Mouse (Mus musculus): ENCODE measurements around the gene Cryba2. TPM values are rescaled to one million over a fixed set of nuclear protein-coding genes. Genes with fewer than 3 reads are reported as not detected.

Gene Cryba2
- polyA plus RNA-seq, 1 experiment from 2014 or later = 0.93 TPM

DNA sequence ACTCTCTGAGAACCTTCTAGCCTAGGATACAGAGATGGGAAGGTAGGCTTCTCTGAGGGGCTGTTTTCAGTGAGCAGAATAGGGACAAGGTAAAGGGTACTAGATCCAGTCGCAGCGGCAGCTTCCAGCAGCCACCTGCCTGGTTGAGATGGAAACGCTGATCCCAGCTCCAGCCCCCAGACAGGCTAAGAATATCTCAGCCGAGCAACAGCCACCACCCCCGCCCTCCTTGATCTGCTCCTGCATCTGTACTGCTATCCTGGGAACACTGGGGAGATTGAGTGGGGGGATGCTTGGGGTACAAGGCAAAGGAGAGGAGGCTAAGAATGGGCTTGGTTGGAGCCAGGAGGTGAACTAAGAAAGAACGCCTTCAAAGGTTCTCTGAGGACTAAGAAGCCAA is 42.7 kb downstream of the Cryba2 start:
- Histone ChIP-seq H3K4me3 (ENCODE audit: low read depth, low read length) (no peak overlapping the region), H3K9ac (ENCODE audit: low read length) (no peak overlapping the region), H3K4me2 (replicated peaks; ENCODE audit: low read depth) (no peak overlapping the region), H3K4me1 (replicated peaks; ENCODE audit: control insufficient read depth, insufficient read depth) (0 out of 2 replicates have a peak, but pooled peaks cover 2% of the 10 kb centered on the region), H3K27ac (replicated peaks) (no peak overlapping the region), H3K27me3 (ENCODE audit: control insufficient read depth, insufficient read depth, low read length) (peaks cover 10% of the 10 kb centered on the region), H3K9me3 (ENCODE audit: control insufficient read depth, low read length) (no peaks in the 10 kb centered on the region), H3K36me3 (ENCODE audit: control insufficient read depth, insufficient read depth, low read length) (no peaks in the 10 kb centered on the region)
- 22% methylated on average over 6 of the region's 6 CpGs for WGBS
- no peak for TF ChIP-seq EP300 (optimal IDR thresholded peaks at IDR 0.05)
- ATAC-seq (ENCODE audit: low FRiP score, low TSS enrichment) (no peak), DNase-seq (ENCODE audit: low spot score) (no peak)

GRCm38 (mm10) chr1:74848946-74849345 is 44.0 kb downstream of the Cryba2 start:
- no peaks in the 10 kb centered on the region for H3K9me3 ChIP-seq (ENCODE audit: control insufficient read depth, low read length)
- no peaks in the 10 kb centered on the region for H3K36me3 ChIP-seq (ENCODE audit: control insufficient read depth, insufficient read depth, low read length)
- 60% methylated on average over 5 of the region's 5 CpGs for WGBS
- no peak overlapping the region for H3K27ac ChIP-seq (replicated peaks)
- ATAC-seq (ENCODE audit: low FRiP score, low TSS enrichment) = no peak
- H3K9ac ChIP-seq (ENCODE audit: low read length) = no peak overlapping the region
- H3K27me3 ChIP-seq (ENCODE audit: control insufficient read depth, insufficient read depth, low read length) = peaks cover 3% of the 10 kb centered on the region; the same call in 1 of the 2 replicates
- no peak overlapping the region for H3K4me3 ChIP-seq (ENCODE audit: low read depth, low read length)
- H3K4me2 ChIP-seq (replicated peaks; ENCODE audit: low read depth) = no peak overlapping the region
- no peaks in the 10 kb centered on the region for H3K4me1 ChIP-seq (replicated peaks; ENCODE audit: control insufficient read depth, insufficient read depth)
- TF ChIP-seq EP300 (optimal IDR thresholded peaks at IDR 0.05) (no peak), CTCF (IDR thresholded peaks at IDR 0.05; ENCODE audit: low read depth) (no peak)
- DNase-seq (ENCODE audit: low spot score) = no peak

DNA sequence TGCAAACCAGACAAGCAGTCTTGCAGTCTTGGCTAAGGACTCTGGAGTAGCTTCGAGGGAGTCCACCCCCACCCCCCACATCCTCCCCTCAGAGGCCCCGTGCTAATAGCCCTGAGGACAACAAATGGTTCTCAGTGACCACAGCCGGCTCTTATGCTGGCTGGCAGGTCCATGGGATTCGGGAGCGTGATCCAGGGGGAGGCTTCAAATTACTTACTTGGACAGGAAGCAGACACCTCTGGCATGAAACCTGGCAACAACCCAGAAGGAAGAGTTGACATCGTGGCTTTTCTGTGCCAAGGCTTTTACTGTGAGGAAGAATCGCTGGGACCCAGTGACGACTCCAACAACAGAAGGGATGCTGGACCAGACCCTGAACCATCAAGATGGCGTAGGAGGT is 46.6 kb downstream of the Cryba2 start:
- H3K4me3 ChIP-seq (ENCODE audit: low read depth, low read length) = no peak overlapping the region
- DNase-seq (ENCODE audit: low spot score) = no peak
- H3K9me3 ChIP-seq (ENCODE audit: control insufficient read depth, low read length) = no peaks in the 10 kb centered on the region
- no peak overlapping the region for H3K27ac ChIP-seq (replicated peaks)
- H3K4me1 ChIP-seq (replicated peaks; ENCODE audit: control insufficient read depth, insufficient read depth) = no peaks in the 10 kb centered on the region
- WGBS = 34% methylated on average over 9 of the region's 9 CpGs
- H3K9ac ChIP-seq (ENCODE audit: low read length) = no peak overlapping the region
- H3K27me3 ChIP-seq (ENCODE audit: control insufficient read depth, insufficient read depth, low read length) = 0 out of 2 replicates have a peak, but pooled peaks cover 3% of the 10 kb centered on the region
- no peak for ATAC-seq (ENCODE audit: low FRiP score, low TSS enrichment)
- TF ChIP-seq EP300 (optimal IDR thresholded peaks at IDR 0.05) (no peak), CTCF (IDR thresholded peaks at IDR 0.05; ENCODE audit: low read depth) (no peak)
- H3K4me2 ChIP-seq (replicated peaks; ENCODE audit: low read depth) = no peak overlapping the region
- H3K36me3 ChIP-seq (ENCODE audit: control insufficient read depth, insufficient read depth, low read length) = no peaks in the 10 kb centered on the region

- ATAC-seq (ENCODE audit: low FRiP score, low TSS enrichment) = no peak
- WGBS = 78% methylated on average over 5 of the region's 5 CpGs
- Histone ChIP-seq H3K4me1 (replicated peaks; ENCODE audit: control insufficient read depth, insufficient read depth) (no peaks in the 10 kb centered on the region), H3K27ac (replicated peaks) (no peak overlapping the region), H3K36me3 (ENCODE audit: control insufficient read depth, insufficient read depth, low read length) (no peaks in the 10 kb centered on the region), H3K27me3 (ENCODE audit: control insufficient read depth, insufficient read depth, low read length) (no peaks in the 10 kb centered on the region), H3K4me3 (ENCODE audit: low read depth, low read length) (no peak overlapping the region), H3K4me2 (replicated peaks; ENCODE audit: low read depth) (no peak overlapping the region), H3K9ac (ENCODE audit: low read length) (no peak overlapping the region), H3K9me3 (ENCODE audit: control insufficient read depth, low read length) (no peaks in the 10 kb centered on the region)
- TF ChIP-seq CTCF (IDR thresholded peaks at IDR 0.05; ENCODE audit: low read depth) = no peak
- TF ChIP-seq EP300 (optimal IDR thresholded peaks at IDR 0.05) = no peak
- no peak for DNase-seq (ENCODE audit: low spot score)
Measured at GRCm38 (mm10) chr1:74843090-74843489, 49.9 kb downstream of the Cryba2 start.

MicroRNA genes within 50 kb of the gene (microRNA counts, 519-probe panel; counts per million panel counts)
- 5,286 counts per million, percentile 60 among the panel's probes with 10 or more counts for microRNA mmu-miR-375

Small RNA genes within 50 kb of the gene (microRNA-seq; reads per million reads assigned to microRNA genes)
- 11,024 reads per million, percentile 94 among the genes with 10 or more reads in this experiment for gene Mir375

Other genes starting within 250 kb of the Cryba2 start
- gene Ttll4, start 231.4 kb downstream of the Cryba2 start, polyA plus RNA-seq (2015; fragmentation: Nextera tagmentation; extraction: Ambion mirVana) = 1.8 and 2.5 TPM in 2 replicates
- gene Cyp27a1, start 179.6 kb downstream of the Cryba2 start, polyA plus RNA-seq (2015; fragmentation: Nextera tagmentation; extraction: Ambion mirVana) = 8.8 and 11.3 TPM in 2 replicates
- gene Prkag3, start 143.9 kb downstream of the Cryba2 start, polyA plus RNA-seq (2015; fragmentation: Nextera tagmentation; extraction: Ambion mirVana) = 0.25 and 0.29 TPM in 2 replicates
- 3.6 and 4.8 TPM in 2 replicates for gene Wnt6, start 121.3 kb downstream of the Cryba2 start, polyA plus RNA-seq (2015; fragmentation: Nextera tagmentation; extraction: Ambion mirVana)
- 8.7 and 10.6 TPM in 2 replicates for gene Wnt10a, start 101.6 kb downstream of the Cryba2 start, polyA plus RNA-seq (2015; fragmentation: Nextera tagmentation; extraction: Ambion mirVana)
- 0.12 and 0.19 TPM in 2 replicates for gene Cdk5r2, start 38.2 kb downstream of the Cryba2 start, polyA plus RNA-seq (2015; fragmentation: Nextera tagmentation; extraction: Ambion mirVana)
- 0.22 and 0.31 TPM in 2 replicates for gene Fev, start 7.7 kb downstream of the Cryba2 start, polyA plus RNA-seq (2015; fragmentation: Nextera tagmentation; extraction: Ambion mirVana)
- gene Cfap65, start 42.5 kb upstream of the Cryba2 start, polyA plus RNA-seq (2015; fragmentation: Nextera tagmentation; extraction: Ambion mirVana) = 0.04 TPM in 1 of 2 replicates, not detected in the other
- gene Ihh, start 58.5 kb upstream of the Cryba2 start, polyA plus RNA-seq (2015; fragmentation: Nextera tagmentation; extraction: Ambion mirVana) = 25.1 and 25.8 TPM in 2 replicates
- 3.5 and 4.2 TPM in 2 replicates for gene Nhej1, start 232.1 kb upstream of the Cryba2 start, polyA plus RNA-seq (2015; fragmentation: Nextera tagmentation; extraction: Ambion mirVana)
- gene Slc23a3, start 240.7 kb upstream of the Cryba2 start, polyA plus RNA-seq (2015; fragmentation: Nextera tagmentation; extraction: Ambion mirVana) = 2.2 TPM in 2 replicates
- gene Cnppd1, start 249.6 kb upstream of the Cryba2 start, polyA plus RNA-seq (2015; fragmentation: Nextera tagmentation; extraction: Ambion mirVana) = 35.1 and 38.3 TPM in 2 replicates
- 30.4 and 31.2 TPM in 2 replicates for gene Retreg2, start 249.6 kb upstream of the Cryba2 start, polyA plus RNA-seq (2015; fragmentation: Nextera tagmentation; extraction: Ambion mirVana)

Measured in stomach, postnatal 0 days (tissue).